Mouse (Mus musculus): ENCODE results near the gene Kcnj10. TPM values are rescaled to one million over a fixed set of nuclear protein-coding genes. Genes with fewer than 3 reads are reported as not detected.

Kcnj10 gene
- polyA plus RNA-seq, 3 experiments from 2014 or later: 0.12 TPM; not detected in 2

Other genes starting within 250 kb of the Kcnj10 start
- 10 to 100 TPM; 61.2 to 81.8 (median 78.3) TPM for gene Pex19, start 214.5 kb upstream of the Kcnj10 start, polyA plus RNA-seq (2017; shearing (Covaris generic))
- gene Dcaf8, start 193.1 kb upstream of the Kcnj10 start, polyA plus RNA-seq (2017; shearing (Covaris generic)): 10 to 100 TPM; 46.7 to 99.2 (median 78.4) TPM
- 10 to 100 TPM; 46.0 to 50.6 (median 47.6) TPM for gene Pea15a, start 134.4 kb upstream of the Kcnj10 start, polyA plus RNA-seq (2017; shearing (Covaris generic))
- not detected for gene Casq1, start 121.3 kb upstream of the Kcnj10 start, polyA plus RNA-seq (2017; shearing (Covaris generic))
- not detected for gene Atp1a4, start 82.8 kb upstream of the Kcnj10 start, polyA plus RNA-seq (2017; shearing (Covaris generic))
- gene Igsf8, start 79.6 kb upstream of the Kcnj10 start, polyA plus RNA-seq (2017; shearing (Covaris generic)): 1 to 10 TPM; 3.8 to 5.4 (median 5.2) TPM
- under 1 TPM in 2 of 3 experiments, not detected in 1; 0.12 to 0.52 TPM for gene Atp1a2, start 43.1 kb upstream of the Kcnj10 start, polyA plus RNA-seq (2017; shearing (Covaris generic))
- gene Kcnj9, start 11.9 kb upstream of the Kcnj10 start, polyA plus RNA-seq (2017; shearing (Covaris generic)): not detected
- 1 to 10 TPM; 4.9 to 6.3 (median 5.7) TPM for gene Pigm, start 35.3 kb downstream of the Kcnj10 start, polyA plus RNA-seq (2017; shearing (Covaris generic))
- gene Slamf9, start 134.1 kb downstream of the Kcnj10 start, polyA plus RNA-seq (2017; shearing (Covaris generic)): under 1 TPM in 2 of 3 experiments, not detected in 1; 0.36 to 0.61 TPM
- gene Igsf9, start 140.6 kb downstream of the Kcnj10 start, polyA plus RNA-seq (2017; shearing (Covaris generic)): 1 to 10 TPM in 1 of 3 experiments, under 1 TPM in 1, not detected in 1; 0.50 to 1.4 TPM
- gene Tagln2, start 158.8 kb downstream of the Kcnj10 start, polyA plus RNA-seq (2017; shearing (Covaris generic)): 100 to 1,000 TPM; 260 to 650 (median 280) TPM
- gene Cfap45, start 179.6 kb downstream of the Kcnj10 start, polyA plus RNA-seq (2017; shearing (Covaris generic)): 1 to 10 TPM in 2 of 3 experiments, under 1 TPM in 1; 0.43 to 1.5 (median 1.2) TPM
- gene Vsig8, start 214.7 kb downstream of the Kcnj10 start, polyA plus RNA-seq (2017; shearing (Covaris generic)): not detected
- gene Slamf8, start 249.4 kb downstream of the Kcnj10 start, polyA plus RNA-seq (2017; shearing (Covaris generic)): 1 to 10 TPM in 2 of 3 experiments, under 1 TPM in 1; 0.40 to 1.6 (median 1.1) TPM